Mouse (Mus musculus): ENCODE data around the gene Tmem63b.

Gene Tmem63b

GRCm38 (mm10) chr17:45686716-45687115 is at the start of gene Tmem63b:
Gene Tmem63b, minus strand, starts transcription at chr17:45686905.
- DNase-seq, result peak in 1 of 2 experiments; percentile 61

GRCm38 (mm10) chr17:45735382-45736310 is 48.9 kb upstream of the Tmem63b start:
- peak; percentile 95 to 96 for DNase-seq

- peak in 1 of 2 experiments; percentile 36 for DNase-seq
Observed at GRCm38 (mm10) chr17:45734881-45735280, 48.2 kb upstream of the Tmem63b start.

- peak in 1 of 2 experiments; percentile 40 for DNase-seq
Observed at GRCm38 (mm10) chr17:45734333-45734732, 47.6 kb upstream of the Tmem63b start.

GRCm38 (mm10) chr17:45733735-45734301 is 47.1 kb upstream of the Tmem63b start, which contains the start of gene 1600014C23Rik:
Gene 1600014C23Rik, minus strand, starts transcription at chr17:45733844.
- peak; percentile 80 to 87 for DNase-seq

GRCm38 (mm10) chr17:45733038-45733734 is 46.5 kb upstream of the Tmem63b start:
- DNase-seq, result peak; percentile 57 to 69

- DNase-seq, result peak; percentile 93 to 96
Observed at GRCm38 (mm10) chr17:45731172-45731864, 44.6 kb upstream of the Tmem63b start.

- no peak for DNase-seq
Observed at GRCm38 (mm10) chr17:45730696-45731095, 44.0 kb upstream of the Tmem63b start.

- DNase-seq, result no peak
Observed at GRCm38 (mm10) chr17:45729387-45729786, 42.7 kb upstream of the Tmem63b start.

- DNase-seq, result no peak
Observed at GRCm38 (mm10) chr17:45727983-45728723, 41.4 kb upstream of the Tmem63b start.

- DNase-seq, result no peak
Observed at GRCm38 (mm10) chr17:45727481-45727880, 40.8 kb upstream of the Tmem63b start.

GRCm38 (mm10) chr17:45726249-45726648 is 39.5 kb upstream of the Tmem63b start:
- DNase-seq, result no peak

GRCm38 (mm10) chr17:45724574-45724921 is 37.8 kb upstream of the Tmem63b start:
- DNase-seq, result no peak

GRCm38 (mm10) chr17:45723732-45724573 is 37.2 kb upstream of the Tmem63b start:
- peak; percentile 94 to 96 for DNase-seq

GRCm38 (mm10) chr17:45718323-45718722 is 31.6 kb upstream of the Tmem63b start:
- peak; percentile 90 to 91 for DNase-seq

- DNase-seq, result no peak
Observed at GRCm38 (mm10) chr17:45711525-45711924, 24.8 kb upstream of the Tmem63b start.

- no peak for DNase-seq
Observed at GRCm38 (mm10) chr17:45710407-45710806, 23.7 kb upstream of the Tmem63b start.

- no peak for DNase-seq
Observed at GRCm38 (mm10) chr17:45709829-45710228, 23.1 kb upstream of the Tmem63b start.

- DNase-seq, result no peak
Observed at GRCm38 (mm10) chr17:45708179-45708578, 21.5 kb upstream of the Tmem63b start.

- DNase-seq, result no peak
Observed at GRCm38 (mm10) chr17:45707376-45707775, 20.7 kb upstream of the Tmem63b start.

GRCm38 (mm10) chr17:45706796-45707195 is 20.1 kb upstream of the Tmem63b start:
- no peak for DNase-seq

All from cerebellum, postnatal 10 days (tissue).